Mouse (Mus musculus): Measurements from ENCODE around the gene Ccdc73. TPM values are rescaled to one million over a fixed set of nuclear protein-coding genes. Genes with fewer than 3 reads are reported as not detected.

Ccdc73 gene
- polyA plus RNA-seq, 1 experiment from 2014 or later: 7.7 TPM

GRCm38 (mm10) chr2:105035985-105036384 lies 168.4 kb downstream of the Ccdc73 start:
- ATAC-seq (replicated peaks; ENCODE audit: low FRiP score): peak; percentile 88
- H3K4me2 ChIP-seq: peak overlapping the region; percentile 31
- no peaks in the 10 kb centered on the region for H3K9me3 ChIP-seq (replicated peaks)
- peak overlapping the region; percentile 91 for H3K27ac ChIP-seq
- no peaks in the 10 kb centered on the region for H3K36me3 ChIP-seq
- no peak overlapping the region for H3K9ac ChIP-seq
- WGBS: 17% methylated on average over 11 of the region's 11 CpGs
- no peaks in the 10 kb centered on the region for H3K27me3 ChIP-seq
- H3K4me1 ChIP-seq: peaks cover 31% of the 10 kb centered on the region
- H3K4me3 ChIP-seq (replicated peaks): no peak overlapping the region

GRCm38 (mm10) chr2:105036401-105037070 lies 168.9 kb downstream of the Ccdc73 start:
- peak overlapping the region; percentile 91 for H3K27ac ChIP-seq
- peaks cover 31% of the 10 kb centered on the region for H3K4me1 ChIP-seq
- H3K9ac ChIP-seq: no peak overlapping the region
- WGBS: 24% methylated on average over 11 of the region's 11 CpGs
- H3K27me3 ChIP-seq: no peaks in the 10 kb centered on the region
- no peaks in the 10 kb centered on the region for H3K36me3 ChIP-seq
- no peak for ATAC-seq (replicated peaks; ENCODE audit: low FRiP score)
- H3K4me3 ChIP-seq (replicated peaks): no peak overlapping the region
- no peaks in the 10 kb centered on the region for H3K9me3 ChIP-seq (replicated peaks)
- peak overlapping the region; percentile 31 for H3K4me2 ChIP-seq

- no peak overlapping the region; the same call in 1 of the 2 replicates for H3K27ac ChIP-seq
- no peaks in the 10 kb centered on the region for H3K36me3 ChIP-seq
- no peak overlapping the region for H3K4me3 ChIP-seq (replicated peaks)
- ATAC-seq (replicated peaks; ENCODE audit: low FRiP score): no peak
- no peak overlapping the region for H3K4me2 ChIP-seq
- no peaks in the 10 kb centered on the region for H3K9me3 ChIP-seq (replicated peaks)
- no peak overlapping the region for H3K9ac ChIP-seq
- WGBS: 62% methylated on average over 7 of the region's 7 CpGs
- peaks cover 36% of the 10 kb centered on the region for H3K4me1 ChIP-seq
- H3K27me3 ChIP-seq: no peaks in the 10 kb centered on the region
These were observed 170.5 kb downstream of the Ccdc73 start for GRCm38 (mm10) chr2:105037956-105038569.

- Histone ChIP-seq H3K36me3 (no peaks in the 10 kb centered on the region), H3K4me2 (no peak overlapping the region), H3K27ac (no peak overlapping the region), H3K4me3 (replicated peaks) (no peak overlapping the region), H3K27me3 (no peaks in the 10 kb centered on the region), H3K9ac (no peak overlapping the region), H3K4me1 (peaks cover 38% of the 10 kb centered on the region), H3K9me3 (replicated peaks) (no peaks in the 10 kb centered on the region)
- WGBS: 89% methylated on average over 5 of the region's 5 CpGs
- no peak for ATAC-seq (replicated peaks; ENCODE audit: low FRiP score)
These were observed 171.3 kb downstream of the Ccdc73 start for GRCm38 (mm10) chr2:105038879-105039278.

GRCm38 (mm10) chr2:105040859-105041258 lies 173.3 kb downstream of the Ccdc73 start:
- Histone ChIP-seq H3K36me3 (no peaks in the 10 kb centered on the region), H3K27ac (no peak overlapping the region), H3K27me3 (no peaks in the 10 kb centered on the region), H3K9me3 (replicated peaks) (no peaks in the 10 kb centered on the region), H3K4me2 (no peak overlapping the region), H3K9ac (no peak overlapping the region), H3K4me3 (replicated peaks) (no peak overlapping the region), H3K4me1 (peaks cover 25% of the 10 kb centered on the region)
- 62% methylated on average over 4 of the region's 4 CpGs for WGBS
- ATAC-seq (replicated peaks; ENCODE audit: low FRiP score): no peak

GRCm38 (mm10) chr2:105043152-105043551 lies 175.5 kb downstream of the Ccdc73 start:
- H3K9me3 ChIP-seq (replicated peaks): no peaks in the 10 kb centered on the region
- no peak; the same call in 1 of the 2 replicates for ATAC-seq (replicated peaks; ENCODE audit: low FRiP score)
- no peaks in the 10 kb centered on the region for H3K36me3 ChIP-seq
- no peak overlapping the region for H3K4me3 ChIP-seq (replicated peaks)
- H3K4me1 ChIP-seq: peaks cover 8% of the 10 kb centered on the region; the same call in 1 of the 2 replicates
- H3K4me2 ChIP-seq: no peak overlapping the region
- no peaks in the 10 kb centered on the region for H3K27me3 ChIP-seq
- H3K27ac ChIP-seq: peak overlapping the region; percentile 56
- WGBS: 21% methylated on average over 4 of the region's 4 CpGs
- no peak overlapping the region for H3K9ac ChIP-seq

- Histone ChIP-seq H3K9me3 (replicated peaks) (no peaks in the 10 kb centered on the region), H3K4me3 (replicated peaks) (no peak overlapping the region), H3K9ac (no peak overlapping the region), H3K27me3 (no peaks in the 10 kb centered on the region), H3K36me3 (no peaks in the 10 kb centered on the region), H3K27ac (no peak overlapping the region), H3K4me2 (no peak overlapping the region), H3K4me1 (0 out of 2 replicates have a peak, but pooled peaks cover 6% of the 10 kb centered on the region)
- WGBS: 52% methylated on average over 1 of the region's 1 CpGs
- ATAC-seq (replicated peaks; ENCODE audit: low FRiP score): no peak
These were observed 180.7 kb downstream of the Ccdc73 start for GRCm38 (mm10) chr2:105048301-105048700.

GRCm38 (mm10) chr2:105055529-105055928 lies 187.9 kb downstream of the Ccdc73 start:
- Histone ChIP-seq H3K9me3 (replicated peaks) (no peaks in the 10 kb centered on the region), H3K4me3 (replicated peaks) (no peak overlapping the region), H3K4me2 (no peak overlapping the region), H3K27ac (no peak overlapping the region), H3K27me3 (no peaks in the 10 kb centered on the region), H3K9ac (no peak overlapping the region), H3K36me3 (no peaks in the 10 kb centered on the region), H3K4me1 (peaks cover 11% of the 10 kb centered on the region; the same call in 1 of the 2 replicates)
- no peak for ATAC-seq (replicated peaks; ENCODE audit: low FRiP score)
- 43% methylated on average over 1 of the region's 1 CpGs for WGBS

GRCm38 (mm10) chr2:105058577-105059116 lies 191.0 kb downstream of the Ccdc73 start:
- H3K9me3 ChIP-seq (replicated peaks): no peaks in the 10 kb centered on the region
- H3K4me1 ChIP-seq: peaks cover 17% of the 10 kb centered on the region
- 52% methylated on average over 7 of the region's 7 CpGs for WGBS
- no peaks in the 10 kb centered on the region for H3K27me3 ChIP-seq
- 0 out of 2 replicates have a peak overlapping the region, but pooled peaks have one; percentile 22 for H3K27ac ChIP-seq
- H3K4me2 ChIP-seq: no peak overlapping the region
- ATAC-seq (replicated peaks; ENCODE audit: low FRiP score): no peak; the same call in 1 of the 2 replicates
- H3K36me3 ChIP-seq: no peaks in the 10 kb centered on the region
- H3K4me3 ChIP-seq (replicated peaks): no peak overlapping the region
- H3K9ac ChIP-seq: no peak overlapping the region

- Histone ChIP-seq H3K9ac (no peak overlapping the region), H3K27me3 (no peaks in the 10 kb centered on the region), H3K9me3 (replicated peaks) (no peaks in the 10 kb centered on the region), H3K36me3 (no peaks in the 10 kb centered on the region), H3K4me1 (peaks cover 29% of the 10 kb centered on the region), H3K4me2 (no peak overlapping the region), H3K4me3 (replicated peaks) (no peak overlapping the region), H3K27ac (peak overlapping the region; percentile 75)
- WGBS: 19% methylated on average over 7 of the region's 7 CpGs
- peak; percentile 65 for ATAC-seq (replicated peaks; ENCODE audit: low FRiP score)
These were observed 195.3 kb downstream of the Ccdc73 start for GRCm38 (mm10) chr2:105062741-105063372.
